Mouse (Mus musculus) gastrocnemius, postnatal 25 days (tissue): ENCODE results near the gene Atp2b2. TPM values are rescaled to one million over a fixed set of nuclear protein-coding genes. Genes with fewer than 3 reads are reported as not detected.

Experiments used
- DNase-seq: peaks from one replicate; pipeline ENCODE4 v3.0.0; 2022
- total RNA-seq, 2 experiments: library from RNA; stranded (reverse); gene quantifications; 1 replicate in 1 of 2; 2 replicates in 1 of 2; pipeline ENCODE4 v1.2.3; 2021

The Atp2b2 gene
- total RNA-seq, 2 experiments from 2014 or later, result 0.24 to 0.33 TPM

GRCm38 (mm10) chr6:114011976-114012375 lies 30.4 kb downstream of the Atp2b2 start:
- no peak for DNase-seq

GRCm38 (mm10) chr6:114003796-114004195 lies 38.6 kb downstream of the Atp2b2 start:
- no peak for DNase-seq

GRCm38 (mm10) chr6:114000928-114001327 lies 41.5 kb downstream of the Atp2b2 start:
- DNase-seq, result no peak

GRCm38 (mm10) chr6:114000304-114000703 lies 42.1 kb downstream of the Atp2b2 start:
- DNase-seq, result no peak

- no peak for DNase-seq
Measured at GRCm38 (mm10) chr6:113998413-113998812, 44.0 kb downstream of the Atp2b2 start.

GRCm38 (mm10) chr6:113994176-113994575 lies 48.2 kb downstream of the Atp2b2 start:
- no peak for DNase-seq

- DNase-seq, result no peak
Measured at GRCm38 (mm10) chr6:113992101-113992500, 50.3 kb downstream of the Atp2b2 start.

GRCm38 (mm10) chr6:113991482-113991881 lies 50.9 kb downstream of the Atp2b2 start:
- no peak for DNase-seq

GRCm38 (mm10) chr6:113990044-113990443 lies 52.4 kb downstream of the Atp2b2 start:
- no peak for DNase-seq

- DNase-seq, result no peak
Measured at GRCm38 (mm10) chr6:113988521-113988920, 53.9 kb downstream of the Atp2b2 start.

- DNase-seq, result no peak
Measured at GRCm38 (mm10) chr6:113986671-113987070, 55.7 kb downstream of the Atp2b2 start.

- no peak for DNase-seq
Measured at GRCm38 (mm10) chr6:113978673-113979072, 63.7 kb downstream of the Atp2b2 start.

- DNase-seq, result no peak
Measured at GRCm38 (mm10) chr6:113978091-113978650, 64.2 kb downstream of the Atp2b2 start.

- DNase-seq, result no peak
Measured at GRCm38 (mm10) chr6:113970900-113971299, 71.5 kb downstream of the Atp2b2 start.

- no peak for DNase-seq
Measured at GRCm38 (mm10) chr6:113970464-113970863, 71.9 kb downstream of the Atp2b2 start.

- no peak for DNase-seq
Measured at GRCm38 (mm10) chr6:113969751-113970150, 72.7 kb downstream of the Atp2b2 start.

GRCm38 (mm10) chr6:113962811-113963210 lies 79.6 kb downstream of the Atp2b2 start:
- no peak for DNase-seq

- no peak for DNase-seq
Measured at GRCm38 (mm10) chr6:113961658-113962057, 80.8 kb downstream of the Atp2b2 start.

GRCm38 (mm10) chr6:113959336-113959735 lies 83.1 kb downstream of the Atp2b2 start:
- no peak for DNase-seq

GRCm38 (mm10) chr6:113958714-113959113 lies 83.7 kb downstream of the Atp2b2 start:
- DNase-seq, result no peak

- DNase-seq, result no peak
Measured at GRCm38 (mm10) chr6:113958003-113958402, 84.4 kb downstream of the Atp2b2 start.

GRCm38 (mm10) chr6:113957232-113957940 lies 85.0 kb downstream of the Atp2b2 start:
- no peak for DNase-seq

- DNase-seq, result no peak
Measured at GRCm38 (mm10) chr6:113947515-113947914, 94.9 kb downstream of the Atp2b2 start.

GRCm38 (mm10) chr6:113942355-113942754 lies 100.1 kb downstream of the Atp2b2 start:
- DNase-seq, result no peak
